Mouse (Mus musculus): ENCODE measurements around the gene Zcchc10.
"Not testable (repeated sequence)": the region's sequence is repeated elsewhere in the genome, so short reads cannot be mapped to it uniquely, and the experiment has no call there.

Gene Zcchc10

GRCm38 (mm10) chr11:53324512-53324968, at the start of gene Zcchc10:
TSS of gene Zcchc10 (plus strand) at chr11:53324679.
- peak; percentile 100 for ATAC-seq (ENCODE audit: low TSS enrichment)

- ATAC-seq (ENCODE audit: low TSS enrichment) = no peak
Measured at GRCm38 (mm10) chr11:53275358-53275757, 49.1 kb upstream of the Zcchc10 start.

DNA sequence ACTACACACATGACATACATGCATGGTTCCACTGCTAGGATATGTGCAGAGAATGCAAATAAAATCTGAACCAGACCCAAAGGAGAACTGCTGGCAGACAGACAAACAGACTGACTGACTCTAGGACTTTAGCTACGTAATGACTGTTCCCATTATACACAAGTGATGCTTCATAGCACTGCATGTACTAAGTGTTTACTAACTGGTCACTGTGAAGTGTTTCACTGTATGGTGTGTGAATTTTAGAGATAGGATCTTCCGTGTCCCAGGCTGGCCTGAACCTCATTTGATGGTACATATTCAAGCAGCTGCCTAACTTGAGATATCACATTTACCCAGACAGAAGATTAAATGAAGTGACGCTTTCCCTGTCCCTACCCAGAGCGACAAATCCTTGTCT, 46.1 kb upstream of the Zcchc10 start:
- no peak for ATAC-seq (ENCODE audit: low TSS enrichment)

DNA sequence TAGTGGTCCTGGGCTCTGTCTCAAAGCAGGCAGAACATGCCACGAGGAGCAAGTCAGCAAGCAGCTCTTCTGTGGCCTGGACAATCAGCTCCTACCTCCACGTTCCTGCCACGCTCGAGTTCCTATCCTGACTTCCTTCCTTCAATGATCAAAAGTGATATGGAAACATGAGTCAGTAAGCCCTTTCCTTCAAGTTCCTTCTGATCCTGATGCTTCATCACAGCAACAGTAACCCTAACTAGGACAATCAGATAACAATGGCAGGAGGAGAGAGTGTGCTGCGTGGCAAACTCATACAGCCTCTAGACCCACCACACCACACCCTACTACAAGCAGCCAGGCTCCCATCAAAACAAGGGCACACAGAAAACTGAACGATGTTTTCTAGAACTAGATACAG, 38.6 kb upstream of the Zcchc10 start:
- ATAC-seq (ENCODE audit: low TSS enrichment) = no peak

- not testable (repeated sequence) for ATAC-seq (ENCODE audit: low TSS enrichment)
Measured at GRCm38 (mm10) chr11:53290187-53290586, 34.3 kb upstream of the Zcchc10 start.

DNA sequence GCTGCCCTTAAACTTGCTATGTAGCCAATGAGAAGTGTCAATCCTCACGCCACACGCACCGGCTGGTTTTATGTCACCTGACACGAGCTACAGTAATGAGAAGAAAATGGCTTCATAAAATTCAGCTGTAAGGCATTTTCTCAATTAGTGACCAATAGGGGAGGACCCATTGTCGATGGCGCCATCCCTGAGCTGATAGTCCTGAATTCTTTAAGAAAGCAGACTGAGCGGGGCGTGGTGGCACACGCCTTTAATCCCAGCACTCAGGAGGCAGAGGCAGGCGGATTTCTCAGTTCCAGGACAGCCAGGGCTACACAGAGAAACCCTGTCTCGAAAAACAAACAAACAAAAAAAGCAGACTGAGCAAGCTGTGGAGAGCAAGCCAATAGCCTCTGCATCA, 33.6 kb upstream of the Zcchc10 start:
- no peak for ATAC-seq (ENCODE audit: low TSS enrichment)

DNA sequence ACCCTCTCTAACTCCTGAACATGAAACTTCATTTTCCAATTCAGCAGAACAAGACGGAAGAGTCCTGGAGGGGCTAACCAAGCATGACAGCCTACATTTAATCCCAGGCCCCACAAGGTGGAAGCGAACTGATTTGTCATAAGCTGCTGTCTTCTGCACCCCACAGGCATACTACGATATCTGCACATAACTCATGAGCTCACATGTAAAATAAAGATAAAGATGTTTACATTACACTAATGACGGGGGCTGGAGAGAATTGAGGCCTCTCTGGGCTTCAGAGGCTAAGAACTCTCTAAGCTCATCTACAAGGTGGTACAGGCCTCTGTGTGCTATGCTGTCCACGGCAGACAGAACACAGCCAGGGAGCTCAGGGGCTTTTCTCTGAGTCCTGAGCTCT, 30.0 kb upstream of the Zcchc10 start:
- ATAC-seq (ENCODE audit: low TSS enrichment) = no peak

GRCm38 (mm10) chr11:53296880-53297279, 27.6 kb upstream of the Zcchc10 start:
- ATAC-seq (ENCODE audit: low TSS enrichment) = no peak

DNA sequence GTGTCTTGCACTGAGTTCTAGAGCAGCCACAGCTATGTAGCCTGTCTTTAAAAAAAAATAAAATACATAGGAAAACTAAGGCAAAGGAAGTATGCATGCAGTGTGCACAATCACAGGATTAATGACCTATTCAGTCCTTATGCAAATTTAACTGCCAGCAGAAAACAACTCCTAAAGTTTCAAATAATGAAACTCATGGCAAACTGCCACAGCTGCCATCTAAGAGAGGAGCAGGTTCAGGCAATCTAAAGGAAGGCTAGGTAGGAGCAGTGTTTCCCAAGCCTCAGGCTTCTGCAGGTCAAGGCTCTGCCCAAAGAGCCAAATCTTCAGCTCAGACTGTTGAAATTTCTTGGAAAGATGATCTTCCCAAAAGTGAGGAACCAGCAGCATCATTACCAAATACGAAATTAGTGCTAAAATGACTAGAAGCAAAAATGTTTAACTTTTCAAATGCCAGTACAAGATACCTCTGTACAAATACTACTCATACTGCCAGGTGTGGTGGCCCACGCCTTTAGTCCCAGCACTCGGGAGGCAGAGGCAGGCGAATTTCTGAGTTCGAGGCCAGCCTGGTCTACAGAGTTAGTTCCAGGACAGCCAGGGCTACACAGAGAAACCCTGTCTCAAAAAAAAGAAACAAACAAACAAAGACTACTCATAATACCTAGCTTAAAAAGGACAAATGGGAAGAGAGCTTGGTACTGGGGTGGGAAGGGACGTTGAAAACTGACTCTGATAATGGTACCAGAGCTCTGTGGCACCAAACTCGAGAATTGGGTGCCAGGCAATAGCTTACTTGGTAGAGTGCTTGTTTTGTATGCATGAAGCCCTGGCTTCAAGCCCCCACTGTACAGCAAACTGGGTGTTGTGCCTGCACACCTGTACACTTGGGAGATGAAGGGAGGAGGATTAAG, 26.3 kb upstream of the Zcchc10 start:
- no peak for ATAC-seq (ENCODE audit: low TSS enrichment)

GRCm38 (mm10) chr11:53299551-53300329, 24.7 kb upstream of the Zcchc10 start:
- ATAC-seq (ENCODE audit: low TSS enrichment) = peak; percentile 41; the same call in 1 of the 2 replicates

GRCm38 (mm10) chr11:53300330-53301166, 23.9 kb upstream of the Zcchc10 start, which contains the start of gene Hspa4:
TSS of gene Hspa4 (minus strand) at chr11:53300457.
- ATAC-seq (ENCODE audit: low TSS enrichment) = peak; percentile 97

DNA sequence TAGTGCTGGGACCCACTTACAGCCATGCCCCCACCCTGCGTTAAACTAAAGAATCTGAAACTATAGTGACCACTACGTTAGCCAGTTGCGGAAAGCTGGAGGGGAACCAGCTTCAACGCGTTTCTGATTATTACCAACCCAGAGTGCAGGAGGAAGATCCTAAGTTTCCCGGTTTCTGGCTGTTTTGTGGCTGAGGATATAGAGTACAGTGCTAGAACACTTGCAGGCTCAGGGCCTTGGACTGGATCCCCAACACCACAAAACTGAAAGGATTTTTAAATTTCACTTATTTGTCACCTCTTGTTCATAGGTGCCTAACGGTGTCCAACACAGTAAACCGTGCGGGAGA, 23.3 kb upstream of the Zcchc10 start:
- no peak for ATAC-seq (ENCODE audit: low TSS enrichment)

- no peak for ATAC-seq (ENCODE audit: low TSS enrichment)
Measured at GRCm38 (mm10) chr11:53304044-53304840, 20.2 kb upstream of the Zcchc10 start.

- no peak for ATAC-seq (ENCODE audit: low TSS enrichment)
Measured at GRCm38 (mm10) chr11:53306965-53307364, 17.5 kb upstream of the Zcchc10 start.

DNA sequence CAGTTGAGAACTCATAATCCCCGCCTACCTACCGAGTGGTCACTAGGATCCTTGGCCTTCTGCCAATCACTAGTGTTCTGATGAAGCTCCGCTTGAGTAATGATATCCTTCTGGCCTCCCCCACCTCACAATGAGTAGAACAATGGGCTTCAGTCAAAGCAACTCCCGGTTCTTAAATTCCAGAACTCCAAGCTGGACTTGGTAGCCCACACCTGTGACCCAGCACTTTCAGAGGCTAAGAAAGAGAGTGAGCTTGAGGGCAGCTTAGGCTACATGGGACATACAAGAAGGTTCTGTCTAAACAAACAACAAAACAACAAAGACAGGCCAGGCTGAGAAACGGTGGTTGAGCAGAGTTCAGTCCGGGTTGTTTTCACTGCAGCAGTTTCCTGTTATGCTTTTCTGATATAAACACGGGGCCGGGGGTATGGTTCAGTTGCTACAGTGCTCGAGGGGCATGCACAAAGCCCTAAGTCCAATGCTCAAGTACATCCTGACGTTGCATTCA, 16.9 kb upstream of the Zcchc10 start:
- no peak for ATAC-seq (ENCODE audit: low TSS enrichment)

DNA sequence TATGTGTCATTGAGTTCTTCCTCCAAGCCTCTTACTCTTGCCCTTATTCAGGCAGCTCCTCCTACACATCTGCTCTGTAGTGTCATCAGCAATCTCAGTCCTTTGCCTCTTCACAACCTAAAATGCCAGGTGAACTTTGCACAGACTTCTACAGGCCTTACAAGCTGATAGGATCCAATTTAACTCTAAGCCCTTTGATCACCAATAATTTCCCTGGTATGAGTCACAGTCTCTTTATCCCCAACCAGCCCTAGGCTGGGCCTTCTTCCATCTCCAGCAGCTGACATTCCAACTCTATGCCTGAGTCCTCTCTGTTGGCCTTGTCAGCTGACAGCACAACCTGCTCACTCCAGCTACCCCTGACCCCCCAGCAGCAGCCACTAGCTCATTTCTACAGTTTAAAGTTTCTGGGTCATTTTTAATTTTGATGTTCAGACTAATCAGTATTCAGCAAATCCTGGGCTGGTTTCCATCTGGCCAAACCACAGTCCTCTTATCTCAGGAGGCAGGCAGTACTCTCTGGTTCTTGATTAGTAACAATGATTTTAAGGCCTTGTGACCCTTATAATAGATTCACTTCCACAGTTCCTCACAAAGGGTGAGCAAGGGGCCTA, 16.1 kb upstream of the Zcchc10 start:
- no peak for ATAC-seq (ENCODE audit: low TSS enrichment)

GRCm38 (mm10) chr11:53308884-53309310, 15.6 kb upstream of the Zcchc10 start:
- ATAC-seq (ENCODE audit: low TSS enrichment) = no peak

DNA sequence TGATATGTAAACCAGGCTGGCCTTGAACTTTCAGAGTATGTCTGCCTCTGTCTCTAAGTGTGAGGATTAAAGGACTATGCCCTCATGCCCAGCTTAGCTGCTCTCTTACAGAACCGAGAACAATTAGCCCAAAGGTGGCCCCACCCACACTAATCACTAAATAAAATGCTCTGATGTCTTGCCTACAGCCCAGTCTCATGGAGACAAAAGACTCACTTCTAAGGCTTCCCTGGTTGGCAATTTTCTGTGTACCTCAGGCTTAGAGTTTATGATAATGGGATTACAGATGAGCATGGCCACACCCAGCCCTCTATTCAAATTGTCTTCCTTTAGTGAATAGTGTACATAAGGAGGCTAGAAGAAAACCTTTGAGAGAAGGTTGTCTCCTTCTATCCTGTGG, 13.1 kb upstream of the Zcchc10 start:
- no peak for ATAC-seq (ENCODE audit: low TSS enrichment)

DNA sequence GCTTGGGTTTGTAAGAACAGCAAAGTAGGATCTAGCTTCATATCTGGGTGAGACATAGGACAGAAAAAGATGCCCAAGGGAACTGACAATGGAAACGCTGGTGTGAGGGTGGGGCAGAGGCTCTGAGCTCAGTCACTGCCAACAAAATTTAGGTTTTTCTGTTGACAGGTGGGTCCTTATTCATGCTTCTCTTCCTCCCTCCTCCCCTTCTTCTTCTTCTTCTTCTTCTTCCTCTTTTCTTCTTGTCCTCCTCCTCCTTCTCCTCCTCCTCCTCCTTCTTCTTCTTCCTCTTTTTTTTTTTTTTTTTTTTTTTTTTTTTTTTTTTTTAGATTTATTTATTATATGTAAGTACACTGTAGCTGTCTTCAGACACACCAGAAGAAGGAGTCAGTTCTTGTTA, 11.7 kb upstream of the Zcchc10 start:
- ATAC-seq (ENCODE audit: low TSS enrichment) = not testable (repeated sequence)

DNA sequence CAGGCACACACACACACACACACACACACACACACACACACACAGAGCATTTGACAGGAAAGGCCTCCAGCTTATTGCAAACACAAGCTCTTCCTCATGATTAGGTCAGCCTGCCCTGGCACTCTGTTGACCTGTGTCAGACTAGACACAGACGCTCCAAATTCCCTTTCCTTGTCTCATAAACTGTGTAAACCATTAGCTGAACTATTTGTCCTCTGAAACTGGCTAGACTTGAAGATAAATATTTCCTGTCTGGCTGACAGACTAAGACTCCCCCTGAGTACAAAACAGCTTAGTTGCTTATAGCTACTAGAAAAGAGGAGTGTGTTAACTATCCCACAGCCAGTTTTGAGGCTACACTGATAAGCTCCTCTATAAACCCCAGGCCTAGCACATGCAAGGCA, 9.7 kb upstream of the Zcchc10 start:
- no peak for ATAC-seq (ENCODE audit: low TSS enrichment)

Data from frontal cortex, adult (tissue).